Mouse (Mus musculus) kidney, adult 2 months (tissue): Measurements from ENCODE around the gene Lrp4.

Source experiments
- CTCF ChIP-seq: fragments of 200-500 bp; conservative IDR thresholded peaks from 2 replicates; pipeline ENCODE4 v1.5.1; 2011; ENCODE audit warnings: low read depth, mild to moderate bottlenecking, control low read depth, low read length, moderate library complexity, mixed read lengths; ENCODE audit not compliant: insufficient read depth, insufficient read length
- POLR2A ChIP-seq: fragments of 200-500 bp; IDR thresholded peaks from one replicate; pipeline ENCODE4 v1.6.1; 2011; ENCODE audit warnings: low read depth, low read length, control low read depth

- peak; percentile 61 for TF ChIP-seq CTCF
- TF ChIP-seq POLR2A = no peak
These were observed 23.6 kb downstream of the Lrp4 start for GRCm38 (mm10) chr2:91480805-91481514.
